Mouse (Mus musculus): ENCODE results near the gene Kcnq5. TPM values are rescaled to one million over a fixed set of nuclear protein-coding genes. Genes with fewer than 3 reads are reported as not detected.

Gene Kcnq5
- polyA plus RNA-seq, 1 experiment: 1.8 TPM

DNA sequence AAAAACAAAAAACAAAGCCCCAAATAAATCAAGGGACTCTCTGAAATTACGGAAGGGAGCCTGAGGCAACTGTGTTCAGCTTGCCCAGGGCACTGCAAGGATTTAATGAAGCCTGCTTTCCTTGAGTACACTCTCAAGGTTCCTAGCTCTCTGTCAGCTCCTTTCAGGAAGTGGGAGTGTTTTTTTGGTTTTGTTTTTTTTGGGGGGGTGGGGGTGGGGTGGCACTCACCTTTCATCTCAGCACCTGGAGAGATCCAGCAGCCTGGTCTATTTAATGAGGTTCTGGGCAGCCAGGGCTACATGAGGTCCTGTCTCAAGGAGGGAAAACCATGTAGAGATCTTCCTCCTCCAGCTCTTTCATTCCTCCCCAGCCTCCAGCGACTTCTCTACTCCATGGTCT is 612.4 kb downstream of the Kcnq5 start, which contains the start of gene Khdc1a:
Gene Khdc1a, plus strand, starts transcription at position 301 of the 400 bp plus-strand sequence.
- TF ChIP-seq CTCF (IDR thresholded peaks at IDR 0.05; ENCODE audit: borderline replicate concordance, insufficient read depth, low read depth, low read length): no peak
- no peak for TF ChIP-seq POLR2A (IDR thresholded peaks at IDR 0.05; ENCODE audit: borderline replicate concordance, insufficient read depth, low read length)
- Histone ChIP-seq H3K27ac (ENCODE audit: insufficient read depth, low read length) (no peak within 1 kb of the TSS), H3K27me3 (ENCODE audit: control insufficient read depth, insufficient read depth, low read length) (no peaks in the 10 kb centered on the region), H3K4me1 (ENCODE audit: control insufficient read depth, insufficient read depth, low read length) (no peaks in the 10 kb centered on the region), H3K4me3 (replicated peaks; ENCODE audit: insufficient read depth, low read depth, low read length) (no peak within 1 kb of the TSS)
- 70% methylated on average over 2 of the region's 2 CpGs for WGBS
- no peak for DNase-seq
